Mouse (Mus musculus): ENCODE data around the gene Cdk16. TPM values are rescaled to one million over a fixed set of nuclear protein-coding genes. Genes with fewer than 3 reads are reported as not detected.
"Not testable (repeated sequence)": the region's sequence is repeated elsewhere in the genome, so short reads cannot be mapped to it uniquely, and the experiment has no call there.

Gene Cdk16
- polyA plus RNA-seq, 1 experiment from 2014 or later = 117 TPM

GRCm38 (mm10) chrX:20728681-20729080 lies 40.9 kb downstream of the Cdk16 start:
- no peak overlapping the region for H3K4me3 ChIP-seq (ENCODE audit: low read depth, low read length)
- H3K36me3 ChIP-seq (ENCODE audit: control insufficient read depth, insufficient read depth, low read length) = no peaks in the 10 kb centered on the region
- WGBS = 86% methylated on average over 5 of the region's 5 CpGs

GRCm38 (mm10) chrX:20730048-20730447 lies 42.3 kb downstream of the Cdk16 start:
- H3K4me2 ChIP-seq (ENCODE audit: low read depth, low read length); H3K27ac ChIP-seq (ENCODE audit: low read depth, low read length); H3K4me3 ChIP-seq (ENCODE audit: low read depth, low read length); H3K27me3 ChIP-seq (ENCODE audit: control insufficient read depth, insufficient read depth, low read length); H3K9ac ChIP-seq (replicated peaks; ENCODE audit: low read depth, low read length); H3K4me1 ChIP-seq (ENCODE audit: control insufficient read depth, insufficient read depth, low read length); H3K36me3 ChIP-seq (ENCODE audit: control insufficient read depth, insufficient read depth, low read length); ATAC-seq (ENCODE audit: low read depth); H3K9me3 ChIP-seq (ENCODE audit: control insufficient read depth, low read length): not testable (repeated sequence)
- WGBS = 46% methylated on average over 10 of the region's 10 CpGs

More at GRCm38 (mm10) chrX:20728681-20729080, 40.9 kb downstream of the Cdk16 start:
- H3K4me1 ChIP-seq (ENCODE audit: control insufficient read depth, insufficient read depth, low read length) = no peaks in the 10 kb centered on the region
- no peaks in the 10 kb centered on the region for H3K9me3 ChIP-seq (ENCODE audit: control insufficient read depth, low read length)
- no peaks in the 10 kb centered on the region for H3K27me3 ChIP-seq (ENCODE audit: control insufficient read depth, insufficient read depth, low read length)
- no peak overlapping the region for H3K4me2 ChIP-seq (ENCODE audit: low read depth, low read length)
- no peak overlapping the region for H3K27ac ChIP-seq (ENCODE audit: low read depth, low read length)
- no peak overlapping the region for H3K9ac ChIP-seq (replicated peaks; ENCODE audit: low read depth, low read length)
- no peak for ATAC-seq (ENCODE audit: low read depth)

- H3K4me1 ChIP-seq (ENCODE audit: control insufficient read depth, insufficient read depth, low read length) = no peaks in the 10 kb centered on the region
- H3K4me3 ChIP-seq (ENCODE audit: low read depth, low read length) = no peak overlapping the region
- WGBS = 92% methylated on average over 4 of the region's 4 CpGs
- H3K9ac ChIP-seq (replicated peaks; ENCODE audit: low read depth, low read length) = no peak overlapping the region
- no peaks in the 10 kb centered on the region for H3K36me3 ChIP-seq (ENCODE audit: control insufficient read depth, insufficient read depth, low read length)
- no peaks in the 10 kb centered on the region for H3K27me3 ChIP-seq (ENCODE audit: control insufficient read depth, insufficient read depth, low read length)
- no peak overlapping the region for H3K4me2 ChIP-seq (ENCODE audit: low read depth, low read length)
- no peak for ATAC-seq (ENCODE audit: low read depth)
- no peaks in the 10 kb centered on the region for H3K9me3 ChIP-seq (ENCODE audit: control insufficient read depth, low read length)
- H3K27ac ChIP-seq (ENCODE audit: low read depth, low read length) = no peak overlapping the region
These were observed 48.7 kb downstream of the Cdk16 start for GRCm38 (mm10) chrX:20736479-20736878.

GRCm38 (mm10) chrX:20748829-20749228 lies 61.1 kb downstream of the Cdk16 start:
- no peaks in the 10 kb centered on the region for H3K27me3 ChIP-seq (ENCODE audit: control insufficient read depth, insufficient read depth, low read length)
- WGBS = 93% methylated on average over 2 of the region's 2 CpGs
- H3K4me2 ChIP-seq (ENCODE audit: low read depth, low read length) = no peak overlapping the region
- H3K4me3 ChIP-seq (ENCODE audit: low read depth, low read length) = no peak overlapping the region
- no peaks in the 10 kb centered on the region for H3K9me3 ChIP-seq (ENCODE audit: control insufficient read depth, low read length)
- H3K4me1 ChIP-seq (ENCODE audit: control insufficient read depth, insufficient read depth, low read length) = no peaks in the 10 kb centered on the region
- H3K36me3 ChIP-seq (ENCODE audit: control insufficient read depth, insufficient read depth, low read length) = no peaks in the 10 kb centered on the region
- H3K9ac ChIP-seq (replicated peaks; ENCODE audit: low read depth, low read length) = no peak overlapping the region
- no peak for ATAC-seq (ENCODE audit: low read depth)
- H3K27ac ChIP-seq (ENCODE audit: low read depth, low read length) = no peak overlapping the region

Other genes with a start within 250 kb of the Cdk16 start
- gene Rgn, start 138.2 kb upstream of the Cdk16 start, polyA plus RNA-seq (2014; fragmentation: Nextera tagmentation; extraction: Ambion mirVana) = 0.44 and 0.75 TPM in 2 replicates
- 41.5 and 42.6 TPM in 2 replicates for gene Rbm10, start 70.5 kb upstream of the Cdk16 start, polyA plus RNA-seq (2014; fragmentation: Nextera tagmentation; extraction: Ambion mirVana)
- 248 TPM in 2 replicates for gene Ndufb11, start 70.3 kb upstream of the Cdk16 start, polyA plus RNA-seq (2014; fragmentation: Nextera tagmentation; extraction: Ambion mirVana)
- gene Uba1, start 29.6 kb upstream of the Cdk16 start, polyA plus RNA-seq (2014; fragmentation: Nextera tagmentation; extraction: Ambion mirVana) = 318 and 392 TPM in 2 replicates
- 85.9 and 93.5 TPM in 2 replicates for gene Usp11, start 16.0 kb downstream of the Cdk16 start, polyA plus RNA-seq (2014; fragmentation: Nextera tagmentation; extraction: Ambion mirVana)
- gene Araf, start 109.9 kb downstream of the Cdk16 start, polyA plus RNA-seq (2014; fragmentation: Nextera tagmentation; extraction: Ambion mirVana) = 334 and 400 TPM in 2 replicates
- gene Timp1, start 182.2 kb downstream of the Cdk16 start, polyA plus RNA-seq (2014; fragmentation: Nextera tagmentation; extraction: Ambion mirVana) = 2.0 and 5.6 TPM in 2 replicates
- 88.5 and 101 TPM in 2 replicates for gene Syn1, start 233.1 kb downstream of the Cdk16 start, polyA plus RNA-seq (2014; fragmentation: Nextera tagmentation; extraction: Ambion mirVana)
- 4.6 and 5.5 TPM in 2 replicates for gene Cfp, start 243.6 kb downstream of the Cdk16 start, polyA plus RNA-seq (2014; fragmentation: Nextera tagmentation; extraction: Ambion mirVana)

All from neural tube, embryonic 14.5 days (tissue).